Mouse (Mus musculus) stomach, postnatal 0 days (tissue): ENCODE results near the gene Spcs2. TPM values are rescaled to one million over a fixed set of nuclear protein-coding genes. Genes with fewer than 3 reads are reported as not detected.

Experiments
- ATAC-seq: fragments of 200-750 bp; cut with Nextera tagmentation; 2 replicates; pipeline ENCODE4 v1.8.0; 2017; ENCODE audit not compliant: low FRiP score, low TSS enrichment
- DNase-seq: peaks from one replicate; pipeline ENCODE4 v3.0.0-alpha.2; 2016; ENCODE audit warnings: low spot score
- H3K27ac ChIP-seq: fragments of 300-500 bp; sonication (generic); replicated peaks from 2 replicates; pipeline ENCODE4 v1.5.1; 2014; ENCODE audit warnings: mild to moderate bottlenecking, control low read depth
- H3K27me3 ChIP-seq: fragments of 300-500 bp; sonication (generic); 2 replicates; pipeline ENCODE4 v1.6.1; 2014; ENCODE audit warnings: low read length; ENCODE audit not compliant: control insufficient read depth, insufficient read depth
- H3K36me3 ChIP-seq: fragments of 300-500 bp; sonication (generic); 2 replicates; pipeline ENCODE4 v1.6.1; 2014; ENCODE audit warnings: low read length, mixed read lengths; ENCODE audit not compliant: control insufficient read depth, insufficient read depth
- H3K4me1 ChIP-seq: fragments of 300-500 bp; sonication (generic); replicated peaks from 2 replicates; pipeline ENCODE4 v1.6.1; 2014; ENCODE audit warnings: antibody characterized with exemption; ENCODE audit not compliant: control insufficient read depth, insufficient read depth
- H3K4me2 ChIP-seq: fragments of 300-500 bp; sonication (generic); replicated peaks from 2 replicates; pipeline ENCODE4 v1.6.1; 2014; ENCODE audit warnings: low read depth, mild to moderate bottlenecking, control low read depth, moderate library complexity
- H3K4me3 ChIP-seq: fragments of 300-500 bp; sonication (generic); 2 replicates; pipeline ENCODE4 v1.5.1; 2014; ENCODE audit warnings: low read depth, low read length, control low read depth
- H3K9ac ChIP-seq: fragments of 300-500 bp; sonication (generic); 2 replicates; pipeline ENCODE4 v1.6.1; 2014; ENCODE audit warnings: mild to moderate bottlenecking, low read length, control low read depth, mixed read lengths
- H3K9me3 ChIP-seq: fragments of 300-500 bp; sonication (generic); 2 replicates; pipeline ENCODE4 v1.6.1; 2016; ENCODE audit warnings: low read length; ENCODE audit not compliant: control insufficient read depth
- CTCF ChIP-seq: IDR thresholded peaks from 2 replicates; pipeline ENCODE4 v1.5.1; 2016; ENCODE audit warnings: antibody characterized with exemption, low read depth, mild to moderate bottlenecking, moderate library complexity
- EP300 ChIP-seq: optimal IDR thresholded peaks from 2 replicates; pipeline ENCODE3; 2016; ENCODE audit warnings: antibody characterized with exemption
- WGBS: fragments of 180-500 bp; shearing (Covaris S2); extraction: QIAGEN DNeasy Blood & Tissue Kit; methylation state at CpG from one replicate; pipeline ENCODE4 v1.1.7; 2014; 5-methylcytosine and 5-hydroxymethylcytosine counted together
- polyA plus RNA-seq: library from polyadenylated mRNA; unstranded; fragments of >200 nt; fragmentation: Nextera tagmentation; extraction: Ambion mirVana; gene quantifications from 2 replicates; pipeline ENCODE4 v1.2.1, GENCODE M21; 2015

The Spcs2 gene
- polyA plus RNA-seq, 1 experiment from 2014 or later = 308 TPM

DNA sequence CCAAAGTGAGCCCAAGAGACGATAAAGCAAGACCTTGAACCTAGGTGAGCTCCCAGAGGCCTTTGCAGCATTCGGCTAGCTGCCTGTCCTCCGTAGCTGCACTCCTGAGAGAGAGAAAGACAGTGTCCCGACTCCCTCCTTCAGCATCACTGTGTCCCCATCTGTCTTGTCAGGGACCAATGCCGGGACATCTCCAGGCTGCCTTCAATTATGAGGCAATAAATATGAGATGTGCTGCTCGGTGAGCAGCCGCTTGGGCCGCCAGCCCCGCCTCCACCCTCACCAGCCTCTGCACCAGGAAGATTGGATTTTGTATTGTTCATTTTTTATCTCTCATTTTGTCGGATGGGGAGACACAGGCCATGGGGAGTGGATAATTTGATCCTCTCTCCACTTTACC is 72.4 kb downstream of the Spcs2 start:
- WGBS = 80% methylated on average over 10 of the region's 10 CpGs
- TF ChIP-seq CTCF (no peak), EP300 (no peak)

DNA sequence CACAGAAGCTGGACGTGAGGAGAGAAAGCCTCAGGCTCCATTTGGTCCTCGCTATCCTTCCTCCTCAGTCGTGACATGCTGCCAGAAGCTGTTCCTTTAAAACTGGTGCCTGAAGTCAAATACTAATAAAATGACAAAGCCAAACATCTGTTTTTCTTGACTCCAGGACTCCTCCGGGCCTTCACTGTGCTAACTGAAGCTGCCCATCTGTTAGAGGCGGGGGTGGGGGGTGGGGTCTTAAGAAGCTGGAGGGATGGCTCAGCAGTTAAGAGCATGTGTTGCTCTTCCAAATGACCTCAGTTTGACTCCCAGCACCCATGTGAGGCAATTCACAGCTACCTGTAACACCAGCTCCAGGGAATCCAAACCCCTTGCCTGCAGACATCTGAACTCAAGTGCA is 74.7 kb downstream of the Spcs2 start:
- no peak for DNase-seq

More for the DNA sequence above, 72.4 kb downstream of the Spcs2 start:
- ATAC-seq = no peak
- Histone ChIP-seq H3K4me1 (no peaks in the 10 kb centered on the region), H3K36me3 (no peaks in the 10 kb centered on the region), H3K9ac (no peak overlapping the region), H3K27me3 (no peaks in the 10 kb centered on the region), H3K9me3 (no peaks in the 10 kb centered on the region), H3K4me2 (no peak overlapping the region), H3K27ac (no peak overlapping the region), H3K4me3 (no peak overlapping the region)
- no peak for DNase-seq

DNA sequence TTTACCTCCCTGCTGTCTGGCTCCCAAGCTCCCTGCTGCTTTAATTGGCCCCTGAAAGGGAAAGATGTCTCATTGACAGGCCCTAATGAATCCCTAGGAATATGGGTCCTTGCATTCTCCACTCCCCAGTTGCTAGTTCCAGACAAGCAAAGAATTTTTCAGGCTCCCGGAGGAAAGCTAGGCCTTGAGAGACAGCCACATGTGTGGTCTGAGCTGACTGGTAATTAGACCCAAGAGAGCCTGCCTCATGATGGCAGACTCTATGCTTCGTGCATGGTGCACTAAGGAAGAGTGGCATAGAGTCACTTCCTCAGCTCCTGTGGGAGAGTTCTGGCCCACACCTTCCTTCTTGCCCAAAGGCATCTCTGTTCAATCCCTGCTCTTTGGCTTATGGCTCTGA is 75.3 kb downstream of the Spcs2 start:
- ATAC-seq (no peak), DNase-seq (no peak)
- Histone ChIP-seq H3K9ac (no peak overlapping the region), H3K4me3 (no peak overlapping the region), H3K27ac (no peak overlapping the region), H3K4me2 (no peak overlapping the region), H3K36me3 (no peaks in the 10 kb centered on the region), H3K4me1 (no peaks in the 10 kb centered on the region), H3K27me3 (no peaks in the 10 kb centered on the region), H3K9me3 (no peaks in the 10 kb centered on the region)
- 50% methylated on average over 2 of the region's 2 CpGs for WGBS
- TF ChIP-seq CTCF = no peak
- no peak for TF ChIP-seq EP300

More for the DNA sequence above, 74.7 kb downstream of the Spcs2 start:
- H3K27ac ChIP-seq = no peak overlapping the region
- no peak for TF ChIP-seq EP300
- no peak for TF ChIP-seq CTCF
- no peak overlapping the region for H3K4me3 ChIP-seq
- whole genome bisulfite sequencing = 51% methylated on average over 5 of the region's 5 CpGs
- H3K9me3 ChIP-seq = no peaks in the 10 kb centered on the region
- H3K4me2 ChIP-seq = no peak overlapping the region
- no peaks in the 10 kb centered on the region for H3K4me1 ChIP-seq
- no peaks in the 10 kb centered on the region for H3K27me3 ChIP-seq
- no peak overlapping the region for H3K9ac ChIP-seq
- ATAC-seq = no peak
- H3K36me3 ChIP-seq = no peaks in the 10 kb centered on the region

Other genes starting within 250 kb of the Spcs2 start
- gene Tpbgl, start 236.4 kb downstream of the Spcs2 start, polyA plus RNA-seq = 1.5 and 1.7 TPM in 2 replicates
- gene Slco2b1, start 152.1 kb downstream of the Spcs2 start, polyA plus RNA-seq = 2.1 and 2.2 TPM in 2 replicates
- 0.11 TPM in 1 of 2 replicates, not detected in the other for gene Olfr520, start 133.2 kb downstream of the Spcs2 start, polyA plus RNA-seq
- gene Olfr521, start 100.0 kb downstream of the Spcs2 start, polyA plus RNA-seq = not detected in 2 replicates
- 4.0 and 4.4 TPM in 2 replicates for gene Neu3, start 35.0 kb downstream of the Spcs2 start, polyA plus RNA-seq
- gene Xrra1, start 4.3 kb downstream of the Spcs2 start, polyA plus RNA-seq = 0.08 and 0.27 TPM in 2 replicates
- gene Rnf169, start 117.0 kb upstream of the Spcs2 start, polyA plus RNA-seq = 1.8 and 2.0 TPM in 2 replicates
- gene Chrdl2, start 142.7 kb upstream of the Spcs2 start, polyA plus RNA-seq = 0.44 and 2.0 TPM in 2 replicates